Mouse (Mus musculus) stomach, adult 2 months (tissue): Measurements from ENCODE around the gene Oprd1. TPM values are rescaled to one million over a fixed set of nuclear protein-coding genes. Genes with fewer than 3 reads are reported as not detected.

Experiments
- polyA plus RNA-seq: library from polyadenylated mRNA; depleted of rRNA; stranded (reverse); fragments of >200 nt; gene quantifications from 2 replicates; pipeline ENCODE4 v1.2.3, GENCODE M21; 2012; rRNA removed

The Oprd1 gene
- 0.69 and 0.76 TPM in 2 replicates for polyA plus RNA-seq

GRCm38 (mm10) chr4:132144080-132144841, at the start of gene Oprd1:
TSS of gene Oprd1 (minus strand) at chr4:132144486.

GRCm38 (mm10) chr4:132074933-132075769, 69.1 kb downstream of the Oprd1 start, which contains the start of gene Epb41:
TSS of gene Epb41 (minus strand) at chr4:132075321.

DNA sequence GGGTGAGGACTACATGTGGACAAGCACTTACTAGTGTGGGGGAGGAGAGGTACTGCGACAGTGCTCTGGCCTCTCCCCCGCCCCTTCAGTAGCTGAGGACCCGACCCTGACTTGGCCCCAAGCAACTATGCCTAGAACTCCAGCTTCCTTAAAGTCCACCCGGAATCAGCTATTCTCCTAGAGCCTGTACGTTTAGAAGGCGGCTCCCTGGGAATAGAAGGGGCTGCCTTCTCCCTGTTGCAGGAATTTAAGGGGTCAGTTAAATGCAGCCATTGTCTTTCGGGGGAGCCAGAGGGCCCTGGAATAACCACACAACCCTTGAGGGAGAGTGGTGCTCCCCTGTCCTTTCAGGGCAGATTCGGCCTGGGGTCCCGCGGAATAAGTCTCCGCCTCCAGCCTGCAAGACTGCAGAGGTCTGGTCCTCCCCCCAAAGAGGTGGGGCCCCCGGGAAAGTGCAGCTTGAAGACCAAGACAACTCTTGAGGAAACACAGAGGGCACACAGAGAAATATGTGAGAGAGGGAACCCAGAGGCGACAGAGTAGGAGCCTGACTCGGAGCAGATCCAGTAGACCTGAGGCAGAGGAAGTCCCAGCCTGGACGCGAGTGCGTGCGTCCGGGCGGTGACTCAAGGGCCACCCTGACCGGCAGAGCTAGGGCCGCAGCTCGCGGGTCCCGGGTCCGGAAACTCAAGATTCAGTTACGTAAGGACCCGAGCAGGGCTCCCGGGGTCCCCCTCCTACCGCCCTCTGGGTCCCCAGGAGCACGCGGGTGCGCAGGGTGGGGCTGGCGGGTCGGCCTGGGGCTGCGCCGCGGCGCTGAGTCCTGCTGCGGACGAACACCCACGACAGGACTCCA, 70.0 kb downstream of the Oprd1 start, which contains the start of gene Gm10300:
Gene Gm10300 (plus strand): TSS at position 621 of the 856 bp plus-strand sequence.

Other genes starting within 250 kb of the Oprd1 start
- gene Tmem200b, start 222.7 kb downstream of the Oprd1 start, polyA plus RNA-seq, result 12.7 and 20.5 TPM in 2 replicates
- gene Gm10300, start 69.8 kb downstream of the Oprd1 start, polyA plus RNA-seq, result 0.04 and 0.13 TPM in 2 replicates
- gene Epb41, start 69.2 kb downstream of the Oprd1 start, polyA plus RNA-seq, result 14.7 and 17.4 TPM in 2 replicates
- 6.0 and 7.3 TPM in 2 replicates for gene Ythdf2, start 67.8 kb upstream of the Oprd1 start, polyA plus RNA-seq
- 4.6 and 7.3 TPM in 2 replicates for gene Gmeb1, start 117.1 kb upstream of the Oprd1 start, polyA plus RNA-seq
- gene Taf12, start 129.9 kb upstream of the Oprd1 start, polyA plus RNA-seq, result 1.00 and 1.1 TPM in 2 replicates
- gene Rab42, start 158.9 kb upstream of the Oprd1 start, polyA plus RNA-seq, result 0.47 and 0.77 TPM in 2 replicates
- gene Trnau1ap, start 185.1 kb upstream of the Oprd1 start, polyA plus RNA-seq, result 7.4 and 7.6 TPM in 2 replicates
- gene Rcc1, start 209.1 kb upstream of the Oprd1 start, polyA plus RNA-seq, result 3.5 and 3.9 TPM in 2 replicates